Mouse (Mus musculus): ENCODE measurements around the gene Irf9. TPM values are rescaled to one million over a fixed set of nuclear protein-coding genes. Genes with fewer than 3 reads are reported as not detected.

Irf9 gene
- polyA plus RNA-seq, 1 experiment from 2014 or later: 14.7 TPM

DNA sequence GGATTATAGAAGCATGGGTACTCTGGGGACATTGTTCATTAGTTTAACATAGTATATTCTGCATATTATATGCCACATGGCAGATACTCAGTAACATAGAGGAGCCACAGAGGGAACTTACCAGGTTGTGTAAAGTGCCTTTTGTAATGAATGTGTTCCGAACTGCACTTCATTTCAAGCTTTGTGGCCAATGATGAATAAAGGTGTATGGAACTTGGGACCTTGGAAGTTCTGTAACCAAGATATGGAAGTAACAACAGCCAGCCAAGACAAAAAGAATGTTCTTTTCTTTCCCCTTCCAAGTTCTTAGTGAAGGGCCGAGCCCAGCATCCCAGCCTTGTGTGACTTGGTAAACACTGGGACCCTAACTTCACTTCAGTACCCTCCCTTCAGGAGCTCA lies 46.5 kb downstream of the Irf9 start, which contains the start of gene Tssk4:
Tssk4 (plus strand) TSS at position 301 of the 400 bp plus-strand sequence.
- no peak within 1 kb of the TSS for H3K27ac ChIP-seq (replicated peaks)
- H3K36me3 ChIP-seq (ENCODE audit: control insufficient read depth, insufficient read depth, low read length): no peaks in the 10 kb centered on the region
- WGBS: 96% methylated on average over 2 of the region's 2 CpGs
- TF ChIP-seq EP300 (optimal IDR thresholded peaks at IDR 0.05): no peak
- no peak for TF ChIP-seq CTCF (IDR thresholded peaks at IDR 0.05; ENCODE audit: low read depth)
- ATAC-seq (ENCODE audit: low FRiP score, low TSS enrichment) (no peak), DNase-seq (ENCODE audit: low spot score) (no peak)
- H3K27me3 ChIP-seq (ENCODE audit: control insufficient read depth, insufficient read depth, low read length): no peaks in the 10 kb centered on the region
- H3K4me3 ChIP-seq (ENCODE audit: low read depth, low read length): no peak within 1 kb of the TSS
- no peak within 1 kb of the TSS for H3K9ac ChIP-seq (ENCODE audit: low read length)
- H3K4me1 ChIP-seq (replicated peaks; ENCODE audit: control insufficient read depth, insufficient read depth): no peaks in the 10 kb centered on the region; the same call in 1 of the 2 replicates
- no peaks in the 10 kb centered on the region for H3K9me3 ChIP-seq (ENCODE audit: control insufficient read depth, low read length)
- H3K4me2 ChIP-seq (replicated peaks; ENCODE audit: low read depth): no peak within 1 kb of the TSS

DNA sequence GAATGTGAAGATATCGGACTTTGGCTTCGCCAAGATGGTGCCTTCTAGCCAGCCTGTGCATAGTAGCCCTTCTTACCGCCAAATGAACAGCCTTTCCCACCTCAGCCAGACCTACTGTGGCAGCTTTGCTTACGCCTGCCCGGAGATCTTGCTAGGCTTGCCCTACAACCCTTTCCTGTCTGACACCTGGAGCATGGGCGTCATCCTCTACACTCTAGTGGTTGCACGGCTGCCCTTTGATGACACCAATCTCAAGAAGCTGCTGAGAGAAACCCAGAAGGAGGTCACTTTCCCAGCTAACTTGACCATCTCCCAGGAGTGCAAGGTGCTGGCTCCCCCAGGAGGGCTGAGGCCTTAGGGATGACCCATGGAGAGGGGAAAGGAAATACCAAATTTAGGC lies 48.2 kb downstream of the Irf9 start:
- no peak for ATAC-seq (ENCODE audit: low FRiP score, low TSS enrichment)
- H3K9ac ChIP-seq (ENCODE audit: low read length): no peak overlapping the region
- H3K4me2 ChIP-seq (replicated peaks; ENCODE audit: low read depth): no peak overlapping the region
- no peak overlapping the region for H3K4me3 ChIP-seq (ENCODE audit: low read depth, low read length)
- WGBS: 85% methylated on average over 7 of the region's 7 CpGs
- H3K36me3 ChIP-seq (ENCODE audit: control insufficient read depth, insufficient read depth, low read length): no peaks in the 10 kb centered on the region
- H3K27ac ChIP-seq (replicated peaks): no peak overlapping the region
- TF ChIP-seq CTCF (IDR thresholded peaks at IDR 0.05; ENCODE audit: low read depth) (no peak), EP300 (optimal IDR thresholded peaks at IDR 0.05) (no peak)
- H3K27me3 ChIP-seq (ENCODE audit: control insufficient read depth, insufficient read depth, low read length): no peaks in the 10 kb centered on the region
- no peaks in the 10 kb centered on the region for H3K4me1 ChIP-seq (replicated peaks; ENCODE audit: control insufficient read depth, insufficient read depth)
- no peak for DNase-seq (ENCODE audit: low spot score)
- no peaks in the 10 kb centered on the region for H3K9me3 ChIP-seq (ENCODE audit: control insufficient read depth, low read length)

DNA sequence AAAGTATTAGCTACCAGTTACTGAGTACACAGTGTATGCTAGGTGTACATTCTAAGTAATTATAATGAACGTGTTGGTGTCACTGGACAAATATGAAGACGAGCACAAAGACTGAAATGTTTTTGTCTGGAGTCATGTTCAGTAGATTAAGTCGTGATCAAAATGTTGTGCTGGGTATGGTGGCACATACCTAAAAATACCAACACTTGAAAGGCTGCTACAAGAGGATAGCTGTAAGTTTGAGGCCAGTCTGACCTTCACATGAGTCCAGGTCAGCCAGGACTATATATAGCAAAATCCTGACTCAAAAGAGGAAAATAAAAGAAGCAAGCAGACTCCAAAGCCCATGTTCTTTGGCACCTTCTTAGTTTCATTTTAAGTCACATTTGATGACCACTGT lies 53.6 kb downstream of the Irf9 start:
- no peaks in the 10 kb centered on the region for H3K9me3 ChIP-seq (ENCODE audit: control insufficient read depth, low read length)
- H3K4me3 ChIP-seq (ENCODE audit: low read depth, low read length): no peak overlapping the region
- no peaks in the 10 kb centered on the region; the same call in 1 of the 2 replicates for H3K4me1 ChIP-seq (replicated peaks; ENCODE audit: control insufficient read depth, insufficient read depth)
- no peaks in the 10 kb centered on the region; the same call in 1 of the 2 replicates for H3K36me3 ChIP-seq (ENCODE audit: control insufficient read depth, insufficient read depth, low read length)
- no peak overlapping the region for H3K4me2 ChIP-seq (replicated peaks; ENCODE audit: low read depth)
- ATAC-seq (ENCODE audit: low FRiP score, low TSS enrichment): no peak
- no peak overlapping the region for H3K27ac ChIP-seq (replicated peaks)
- no peak for DNase-seq (ENCODE audit: low spot score)
- TF ChIP-seq CTCF (IDR thresholded peaks at IDR 0.05; ENCODE audit: low read depth): no peak
- TF ChIP-seq EP300 (optimal IDR thresholded peaks at IDR 0.05): no peak
- WGBS: 79% methylated on average over 3 of the region's 3 CpGs
- no peak overlapping the region for H3K9ac ChIP-seq (ENCODE audit: low read length)
- no peaks in the 10 kb centered on the region for H3K27me3 ChIP-seq (ENCODE audit: control insufficient read depth, insufficient read depth, low read length)

DNA sequence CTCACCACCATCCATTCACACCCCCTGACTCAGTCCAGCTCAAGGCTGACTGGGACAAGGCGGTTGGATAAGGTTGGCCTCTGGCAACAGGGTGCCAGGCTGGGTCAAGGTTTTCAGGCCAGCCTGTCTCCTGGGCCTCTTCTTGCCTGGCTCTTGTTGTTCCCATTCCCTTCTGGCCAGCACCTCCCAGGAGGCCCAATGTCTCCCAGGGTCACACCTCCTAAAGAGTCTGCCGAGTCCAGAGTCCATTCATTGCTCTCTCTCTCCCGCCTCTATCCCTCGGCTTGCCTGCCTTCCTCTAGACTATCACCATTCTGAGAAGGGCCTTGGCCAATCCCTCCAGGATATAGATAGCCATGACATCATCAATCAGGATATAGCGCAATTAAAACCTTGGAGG lies 54.6 kb downstream of the Irf9 start:
- Histone ChIP-seq H3K4me3 (ENCODE audit: low read depth, low read length) (no peak overlapping the region), H3K4me1 (replicated peaks; ENCODE audit: control insufficient read depth, insufficient read depth) (no peaks in the 10 kb centered on the region; the same call in 1 of the 2 replicates), H3K9me3 (ENCODE audit: control insufficient read depth, low read length) (no peaks in the 10 kb centered on the region), H3K4me2 (replicated peaks; ENCODE audit: low read depth) (no peak overlapping the region), H3K27me3 (ENCODE audit: control insufficient read depth, insufficient read depth, low read length) (no peaks in the 10 kb centered on the region), H3K36me3 (ENCODE audit: control insufficient read depth, insufficient read depth, low read length) (no peaks in the 10 kb centered on the region; the same call in 1 of the 2 replicates), H3K9ac (ENCODE audit: low read length) (no peak overlapping the region), H3K27ac (replicated peaks) (no peak overlapping the region)
- no peak for TF ChIP-seq EP300 (optimal IDR thresholded peaks at IDR 0.05)
- no peak for TF ChIP-seq CTCF (IDR thresholded peaks at IDR 0.05; ENCODE audit: low read depth)
- WGBS: 79% methylated on average over 5 of the region's 5 CpGs
- ATAC-seq (ENCODE audit: low FRiP score, low TSS enrichment) (peak; percentile 83), DNase-seq (ENCODE audit: low spot score) (peak; percentile 24)

Other genes starting within 250 kb of the Irf9 start
- 53.7 and 54.5 TPM in 2 replicates for gene Dhrs4, start 124.8 kb upstream of the Irf9 start, polyA plus RNA-seq (2015; fragmentation: Nextera tagmentation; extraction: Ambion mirVana)
- 0.46 and 0.81 TPM in 2 replicates for gene Carmil3, start 112.9 kb upstream of the Irf9 start, polyA plus RNA-seq (2015; fragmentation: Nextera tagmentation; extraction: Ambion mirVana)
- gene Cpne6, start 93.1 kb upstream of the Irf9 start, polyA plus RNA-seq (2015; fragmentation: Nextera tagmentation; extraction: Ambion mirVana): 0.08 and 0.17 TPM in 2 replicates
- gene Nrl, start 78.6 kb upstream of the Irf9 start, polyA plus RNA-seq (2015; fragmentation: Nextera tagmentation; extraction: Ambion mirVana): 0.11 TPM in 1 of 2 replicates, not detected in the other
- gene Pck2, start 63.3 kb upstream of the Irf9 start, polyA plus RNA-seq (2015; fragmentation: Nextera tagmentation; extraction: Ambion mirVana): 15.7 and 16.1 TPM in 2 replicates
- gene Dcaf11, start 43.6 kb upstream of the Irf9 start, polyA plus RNA-seq (2015; fragmentation: Nextera tagmentation; extraction: Ambion mirVana): 45.9 and 51.0 TPM in 2 replicates
- 0.57 and 0.93 TPM in 2 replicates for gene A730061H03Rik, start 43.2 kb upstream of the Irf9 start, polyA plus RNA-seq (2015; fragmentation: Nextera tagmentation; extraction: Ambion mirVana)
- 0.30 and 0.35 TPM in 2 replicates for gene Fitm1, start 28.0 kb upstream of the Irf9 start, polyA plus RNA-seq (2015; fragmentation: Nextera tagmentation; extraction: Ambion mirVana)
- gene Psme1, start 25.4 kb upstream of the Irf9 start, polyA plus RNA-seq (2015; fragmentation: Nextera tagmentation; extraction: Ambion mirVana): 130 and 136 TPM in 2 replicates
- 13.1 and 14.5 TPM in 2 replicates for gene Emc9, start 18.3 kb upstream of the Irf9 start, polyA plus RNA-seq (2015; fragmentation: Nextera tagmentation; extraction: Ambion mirVana)
- gene Psme2, start 12.5 kb upstream of the Irf9 start, polyA plus RNA-seq (2015; fragmentation: Nextera tagmentation; extraction: Ambion mirVana): 268 and 316 TPM in 2 replicates
- 9.5 and 11.3 TPM in 2 replicates for gene Rnf31, start 11.9 kb upstream of the Irf9 start, polyA plus RNA-seq (2015; fragmentation: Nextera tagmentation; extraction: Ambion mirVana)
- 4.5 TPM in 2 replicates for gene Rec8, start 14.5 kb downstream of the Irf9 start, polyA plus RNA-seq (2015; fragmentation: Nextera tagmentation; extraction: Ambion mirVana)
- gene Ipo4, start 32.4 kb downstream of the Irf9 start, polyA plus RNA-seq (2015; fragmentation: Nextera tagmentation; extraction: Ambion mirVana): 28.8 and 38.3 TPM in 2 replicates
- 1.2 and 1.3 TPM in 2 replicates for gene Gm49378, start 34.3 kb downstream of the Irf9 start, polyA plus RNA-seq (2015; fragmentation: Nextera tagmentation; extraction: Ambion mirVana)
- gene Tm9sf1, start 40.2 kb downstream of the Irf9 start, polyA plus RNA-seq (2015; fragmentation: Nextera tagmentation; extraction: Ambion mirVana): 71.7 and 75.6 TPM in 2 replicates
- 0.46 and 0.57 TPM in 2 replicates for gene Tssk4, start 46.6 kb downstream of the Irf9 start, polyA plus RNA-seq (2015; fragmentation: Nextera tagmentation; extraction: Ambion mirVana)
- 46.5 and 50.6 TPM in 2 replicates for gene Mdp1, start 56.9 kb downstream of the Irf9 start, polyA plus RNA-seq (2015; fragmentation: Nextera tagmentation; extraction: Ambion mirVana)
- gene Gmpr2, start 68.4 kb downstream of the Irf9 start, polyA plus RNA-seq (2015; fragmentation: Nextera tagmentation; extraction: Ambion mirVana): 24.8 and 26.8 TPM in 2 replicates
- gene Nedd8, start 68.6 kb downstream of the Irf9 start, polyA plus RNA-seq (2015; fragmentation: Nextera tagmentation; extraction: Ambion mirVana): 402 and 425 TPM in 2 replicates
- 17.5 and 17.8 TPM in 2 replicates for gene Tinf2, start 78.2 kb downstream of the Irf9 start, polyA plus RNA-seq (2015; fragmentation: Nextera tagmentation; extraction: Ambion mirVana)
- gene Tgm1, start 110.4 kb downstream of the Irf9 start, polyA plus RNA-seq (2015; fragmentation: Nextera tagmentation; extraction: Ambion mirVana): 79.0 and 80.6 TPM in 2 replicates
- 25.7 and 27.3 TPM in 2 replicates for gene Rabggta, start 118.7 kb downstream of the Irf9 start, polyA plus RNA-seq (2015; fragmentation: Nextera tagmentation; extraction: Ambion mirVana)
- 92.3 and 99.5 TPM in 2 replicates for gene Dhrs1, start 142.1 kb downstream of the Irf9 start, polyA plus RNA-seq (2015; fragmentation: Nextera tagmentation; extraction: Ambion mirVana)
- 16.8 and 19.8 TPM in 2 replicates for gene Nop9, start 142.1 kb downstream of the Irf9 start, polyA plus RNA-seq (2015; fragmentation: Nextera tagmentation; extraction: Ambion mirVana)
- gene Cideb, start 154.9 kb downstream of the Irf9 start, polyA plus RNA-seq (2015; fragmentation: Nextera tagmentation; extraction: Ambion mirVana): 12.3 and 13.6 TPM in 2 replicates
- 3.2 and 3.8 TPM in 2 replicates for gene Ltb4r2, start 157.9 kb downstream of the Irf9 start, polyA plus RNA-seq (2015; fragmentation: Nextera tagmentation; extraction: Ambion mirVana)
- gene Ltb4r1, start 162.4 kb downstream of the Irf9 start, polyA plus RNA-seq (2015; fragmentation: Nextera tagmentation; extraction: Ambion mirVana): 1.8 TPM in 2 replicates
- 2.3 and 2.5 TPM in 2 replicates for gene Adcy4, start 180.5 kb downstream of the Irf9 start, polyA plus RNA-seq (2015; fragmentation: Nextera tagmentation; extraction: Ambion mirVana)
- gene Ripk3, start 185.3 kb downstream of the Irf9 start, polyA plus RNA-seq (2015; fragmentation: Nextera tagmentation; extraction: Ambion mirVana): 8.7 and 13.2 TPM in 2 replicates
- gene Nfatc4, start 219.6 kb downstream of the Irf9 start, polyA plus RNA-seq (2015; fragmentation: Nextera tagmentation; extraction: Ambion mirVana): 11.2 and 12.5 TPM in 2 replicates

All from stomach, postnatal 0 days (tissue).